Mouse (Mus musculus) R1 (cell line): ENCODE results near the gene Caskin2.
A peak's percentile ranks its signal among the peaks of the same experiment; 100 is the strongest.
"Not testable (repeated sequence)": the region's sequence is repeated elsewhere in the genome, so short reads cannot be mapped to it uniquely, and the experiment has no call there.

Source experiments
- DNase-seq: peaks from one replicate; pipeline ENCODE4 v3.0.0-alpha.2; 2018; ENCODE audit warnings: low read depth, low spot score

Caskin2 gene

GRCm38 (mm10) chr11:115765103-115765606 is 48.3 kb downstream of the Caskin2 start, which contains the start of gene Tmem94:
Tmem94 (plus strand) TSS chr11:115765433.
- peak; percentile 98 for DNase-seq

DNA sequence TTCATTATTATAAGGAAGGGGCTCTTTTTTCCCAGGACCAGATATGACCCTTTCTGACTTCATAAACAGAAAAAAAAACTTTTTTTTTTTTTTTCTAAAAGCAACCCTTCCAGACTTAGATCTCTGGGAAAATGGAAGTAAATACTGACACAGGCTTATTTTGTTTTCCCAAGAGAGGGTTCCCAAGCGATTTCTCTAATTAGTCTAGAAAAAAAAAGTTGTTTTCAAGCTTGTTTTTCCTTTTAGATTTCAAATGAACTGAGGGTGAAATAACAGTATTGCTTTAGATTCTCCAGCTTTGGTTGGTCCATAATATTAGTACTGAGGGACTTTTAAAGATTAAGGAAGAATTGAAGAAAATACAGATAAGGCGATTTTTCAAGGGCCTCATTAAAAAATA is 48.7 kb downstream of the Caskin2 start:
- no peak for DNase-seq

DNA sequence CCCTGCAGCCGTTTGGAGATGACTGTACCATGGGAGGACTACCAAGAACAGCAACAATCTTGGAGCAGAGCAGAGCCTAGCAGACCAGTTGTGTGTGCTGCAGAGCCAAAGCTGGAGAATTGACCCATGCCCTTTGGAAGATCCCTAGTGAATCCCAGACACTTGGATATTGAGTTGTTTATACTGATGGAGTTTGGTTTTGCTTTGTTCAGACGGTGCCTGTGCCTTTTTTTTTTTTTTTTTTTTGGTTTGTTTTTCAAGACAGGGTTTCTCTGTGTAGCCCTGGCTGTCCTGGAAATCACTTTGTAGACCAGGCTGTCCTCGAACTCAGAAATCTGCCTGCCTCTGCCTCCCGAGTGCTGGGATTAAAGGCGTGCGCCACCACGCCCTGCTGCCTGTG is 51.3 kb downstream of the Caskin2 start:
- not testable (repeated sequence) for DNase-seq

DNA sequence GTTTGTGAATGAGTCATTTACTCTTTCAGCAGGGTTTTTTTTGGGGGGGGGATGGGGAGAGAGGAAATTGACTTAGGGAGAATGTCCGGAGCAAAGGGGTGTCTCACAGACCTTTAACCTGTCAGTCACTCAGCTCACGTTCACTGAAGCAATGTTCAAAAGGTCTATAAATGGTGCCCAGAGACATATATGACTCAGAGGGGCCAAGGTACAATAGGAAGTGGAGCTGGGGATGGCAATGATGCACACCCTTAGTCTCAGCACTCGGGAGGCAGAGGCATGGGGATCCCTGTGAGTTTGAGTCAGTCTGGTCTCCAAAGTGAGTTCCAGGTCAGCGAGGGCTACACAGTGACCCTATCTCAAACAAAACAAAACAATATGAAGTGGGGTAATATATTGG is 60.0 kb downstream of the Caskin2 start:
- no peak for DNase-seq

GRCm38 (mm10) chr11:115752653-115753052 is 60.8 kb downstream of the Caskin2 start:
- DNase-seq, result no peak

DNA sequence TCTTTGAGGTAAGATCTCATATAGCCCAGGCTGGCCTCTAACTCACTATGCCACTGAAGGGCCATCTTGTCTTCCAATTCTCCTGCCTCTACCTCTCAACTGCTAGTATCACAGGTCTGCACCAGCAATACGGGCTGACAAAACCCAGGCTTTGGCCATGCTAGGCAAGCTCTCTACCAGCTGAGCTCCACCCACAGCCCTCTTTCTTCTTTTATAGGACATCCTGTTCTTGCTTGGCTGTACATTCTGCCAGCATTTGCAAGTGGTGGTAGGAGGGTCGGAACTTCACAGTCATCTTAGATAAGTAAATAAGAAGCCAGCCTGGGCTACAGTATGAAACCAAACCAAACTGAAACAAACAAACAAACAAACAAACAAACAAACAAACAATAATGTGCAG is 61.7 kb downstream of the Caskin2 start:
- DNase-seq, result no peak

DNA sequence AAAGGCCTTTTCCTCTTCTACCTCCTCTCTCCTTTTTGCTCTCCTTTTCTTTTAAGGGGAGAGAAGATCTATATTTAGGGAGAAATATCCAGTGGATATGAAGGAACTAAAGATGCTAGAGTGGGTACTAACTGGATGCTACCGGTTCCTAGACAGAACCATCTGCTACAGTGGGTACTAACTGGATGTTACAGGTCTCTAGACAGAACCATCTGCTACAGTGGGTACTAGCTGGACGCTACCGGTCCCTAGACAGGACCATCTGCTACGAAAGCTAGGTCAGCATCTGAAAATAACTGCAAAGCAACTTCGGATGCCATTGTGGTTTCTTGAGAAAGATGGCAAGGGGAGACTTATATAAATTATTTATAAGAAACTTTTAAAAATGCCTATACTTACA is 63.6 kb downstream of the Caskin2 start:
- DNase-seq, result no peak
